Mouse (Mus musculus): Measurements from ENCODE around the gene Cxcr2. TPM values are rescaled to one million over a fixed set of nuclear protein-coding genes. Genes with fewer than 3 reads are reported as not detected.

Gene Cxcr2
- polyA plus RNA-seq, 1 experiment: not detected

GRCm38 (mm10) chr1:74190471-74190870 lies 36.7 kb downstream of the Cxcr2 start:
- TF ChIP-seq POLR2A (IDR thresholded peaks at IDR 0.05; ENCODE audit: control insufficient read depth, low read depth, low read length) (no peak), CTCF (IDR thresholded peaks at IDR 0.05; ENCODE audit: control insufficient read depth, insufficient read depth, insufficient replicate concordance, low read depth, low read length) (no peak)
- Histone ChIP-seq H3K27me3 (ENCODE audit: control insufficient read depth, insufficient read depth, low read length) (no peaks in the 10 kb centered on the region), H3K4me1 (ENCODE audit: control insufficient read depth, insufficient read depth, low read length) (no peaks in the 10 kb centered on the region)

DNA sequence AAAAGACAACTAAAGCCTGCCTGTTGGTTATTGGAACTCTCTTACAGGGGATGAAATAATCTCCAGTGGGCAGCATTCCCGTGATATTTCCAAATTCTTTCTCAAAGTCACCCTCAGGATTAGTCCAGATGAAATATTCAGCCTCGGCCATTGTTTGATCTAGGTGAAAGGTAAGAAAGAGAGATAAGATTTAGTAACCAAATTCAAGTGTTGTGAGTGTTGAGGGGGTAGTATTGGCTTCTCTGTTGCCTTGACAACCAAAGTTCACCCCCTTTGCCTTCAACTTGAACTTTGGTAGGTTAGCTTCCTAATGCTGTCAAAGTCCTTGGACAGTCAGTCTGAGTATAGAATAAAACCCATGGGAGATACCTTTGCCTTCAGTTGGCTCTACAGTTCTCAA lies 38.9 kb downstream of the Cxcr2 start:
- H3K4me1 ChIP-seq (ENCODE audit: control insufficient read depth, insufficient read depth, low read length): no peaks in the 10 kb centered on the region
- H3K4me3 ChIP-seq (ENCODE audit: control insufficient read depth, low read depth, low read length): no peak overlapping the region
- no peaks in the 10 kb centered on the region for H3K27me3 ChIP-seq (ENCODE audit: control insufficient read depth, insufficient read depth, low read length)
- TF ChIP-seq CTCF (IDR thresholded peaks at IDR 0.05; ENCODE audit: control insufficient read depth, insufficient read depth, insufficient replicate concordance, low read depth, low read length): no peak
- no peak for TF ChIP-seq POLR2A (IDR thresholded peaks at IDR 0.05; ENCODE audit: control insufficient read depth, low read depth, low read length)
- H3K27ac ChIP-seq (ENCODE audit: control insufficient read depth, insufficient read depth, low read depth, low read length): no peak overlapping the region
- H3K36me3 ChIP-seq (ENCODE audit: control insufficient read depth, insufficient read depth, low read length): no peaks in the 10 kb centered on the region

More at GRCm38 (mm10) chr1:74190471-74190870, 36.7 kb downstream of the Cxcr2 start:
- Histone ChIP-seq H3K4me3 (ENCODE audit: control insufficient read depth, low read depth, low read length) (no peak overlapping the region), H3K36me3 (ENCODE audit: control insufficient read depth, insufficient read depth, low read length) (no peaks in the 10 kb centered on the region), H3K27ac (ENCODE audit: control insufficient read depth, insufficient read depth, low read depth, low read length) (no peak overlapping the region)

DNA sequence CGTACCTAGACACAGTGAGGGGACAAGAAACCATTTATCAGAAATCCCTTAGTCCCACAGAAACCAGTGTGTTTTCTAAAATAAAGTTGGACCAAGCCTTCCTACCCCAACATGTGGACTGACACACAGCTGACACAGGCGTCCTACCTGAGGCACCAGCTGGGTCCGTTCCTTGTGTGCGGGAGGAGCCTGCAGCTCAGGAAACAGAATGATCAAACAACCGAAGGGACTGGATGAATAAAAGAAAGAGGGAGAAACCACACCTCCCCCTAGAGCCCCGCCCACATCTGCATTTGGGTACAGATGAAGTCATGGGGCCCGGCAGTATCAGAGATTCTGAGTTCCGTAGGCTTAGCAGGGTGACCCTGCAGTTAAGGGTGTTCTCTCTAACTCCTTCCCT lies 40.7 kb downstream of the Cxcr2 start, which contains the start of gene Cxcr1:
TSS of gene Cxcr1 (minus strand) at position 187 of the 400 bp plus-strand sequence.
- Histone ChIP-seq H3K36me3 (ENCODE audit: control insufficient read depth, insufficient read depth, low read length) (no peaks in the 10 kb centered on the region), H3K4me3 (ENCODE audit: control insufficient read depth, low read depth, low read length) (no peak within 1 kb of the TSS), H3K27me3 (ENCODE audit: control insufficient read depth, insufficient read depth, low read length) (no peaks in the 10 kb centered on the region), H3K4me1 (ENCODE audit: control insufficient read depth, insufficient read depth, low read length) (no peaks in the 10 kb centered on the region), H3K27ac (ENCODE audit: control insufficient read depth, insufficient read depth, low read depth, low read length) (no peak within 1 kb of the TSS)
- no peak for TF ChIP-seq CTCF (IDR thresholded peaks at IDR 0.05; ENCODE audit: control insufficient read depth, insufficient read depth, insufficient replicate concordance, low read depth, low read length)
- no peak for TF ChIP-seq POLR2A (IDR thresholded peaks at IDR 0.05; ENCODE audit: control insufficient read depth, low read depth, low read length)

- Histone ChIP-seq H3K27ac (ENCODE audit: control insufficient read depth, insufficient read depth, low read depth, low read length) (no peak overlapping the region), H3K27me3 (ENCODE audit: control insufficient read depth, insufficient read depth, low read length) (no peaks in the 10 kb centered on the region), H3K4me1 (ENCODE audit: control insufficient read depth, insufficient read depth, low read length) (no peaks in the 10 kb centered on the region), H3K36me3 (ENCODE audit: control insufficient read depth, insufficient read depth, low read length) (no peaks in the 10 kb centered on the region), H3K4me3 (ENCODE audit: control insufficient read depth, low read depth, low read length) (no peak overlapping the region)
- peak; percentile 70; the same call in 1 of the 2 replicates for TF ChIP-seq CTCF (IDR thresholded peaks at IDR 0.05; ENCODE audit: control insufficient read depth, insufficient read depth, insufficient replicate concordance, low read depth, low read length)
- TF ChIP-seq POLR2A (IDR thresholded peaks at IDR 0.05; ENCODE audit: control insufficient read depth, low read depth, low read length): no peak
Observed at GRCm38 (mm10) chr1:74195961-74196360, 42.2 kb downstream of the Cxcr2 start.

- Histone ChIP-seq H3K36me3 (ENCODE audit: control insufficient read depth, insufficient read depth, low read length) (no peaks in the 10 kb centered on the region), H3K4me1 (ENCODE audit: control insufficient read depth, insufficient read depth, low read length) (no peaks in the 10 kb centered on the region), H3K4me3 (ENCODE audit: control insufficient read depth, low read depth, low read length) (no peak overlapping the region), H3K27me3 (ENCODE audit: control insufficient read depth, insufficient read depth, low read length) (no peaks in the 10 kb centered on the region), H3K27ac (ENCODE audit: control insufficient read depth, insufficient read depth, low read depth, low read length) (no peak overlapping the region)
- TF ChIP-seq CTCF (IDR thresholded peaks at IDR 0.05; ENCODE audit: control insufficient read depth, insufficient read depth, insufficient replicate concordance, low read depth, low read length) (no peak), POLR2A (IDR thresholded peaks at IDR 0.05; ENCODE audit: control insufficient read depth, low read depth, low read length) (no peak)
Observed at GRCm38 (mm10) chr1:74196621-74197419, 43.0 kb downstream of the Cxcr2 start.

DNA sequence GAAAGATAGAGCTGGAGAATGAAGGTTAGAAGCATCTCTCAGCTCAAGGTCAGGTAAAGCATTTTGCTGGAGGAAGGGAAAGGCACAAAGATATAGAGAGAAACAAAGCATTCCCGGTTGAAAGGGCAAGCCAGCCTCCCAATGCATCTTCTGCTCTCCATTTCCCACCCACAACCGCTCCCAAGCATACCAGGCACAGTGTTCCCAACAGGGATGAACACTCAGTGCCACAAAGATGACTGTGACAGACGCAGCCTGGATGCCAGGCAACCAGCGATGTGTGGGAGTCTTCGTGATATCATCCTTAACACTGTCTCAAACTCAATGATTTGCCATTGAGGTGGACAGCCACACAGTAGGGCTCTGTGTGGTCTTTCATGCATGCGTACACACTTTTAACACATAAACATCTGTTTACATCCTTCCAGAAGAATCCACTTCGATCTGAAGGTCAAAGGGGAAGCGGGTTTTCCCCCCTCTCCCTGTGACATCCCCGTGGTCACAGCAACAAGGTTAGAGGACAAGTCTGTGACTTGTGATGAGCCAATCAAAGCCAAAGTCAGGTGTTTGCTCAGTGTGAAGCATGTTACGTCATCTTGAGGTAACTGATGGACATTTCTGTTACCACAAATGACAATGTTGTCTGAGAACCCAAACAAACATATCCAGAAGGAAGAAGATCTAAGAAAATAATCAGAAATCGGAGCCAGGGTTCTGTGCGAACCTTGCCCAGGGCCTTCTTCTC lies 44.1 kb downstream of the Cxcr2 start:
- H3K27me3 ChIP-seq (ENCODE audit: control insufficient read depth, insufficient read depth, low read length): no peaks in the 10 kb centered on the region
- H3K4me1 ChIP-seq (ENCODE audit: control insufficient read depth, insufficient read depth, low read length): no peaks in the 10 kb centered on the region
- H3K36me3 ChIP-seq (ENCODE audit: control insufficient read depth, insufficient read depth, low read length): no peaks in the 10 kb centered on the region
- no peak for TF ChIP-seq CTCF (IDR thresholded peaks at IDR 0.05; ENCODE audit: control insufficient read depth, insufficient read depth, insufficient replicate concordance, low read depth, low read length)
- no peak for TF ChIP-seq POLR2A (IDR thresholded peaks at IDR 0.05; ENCODE audit: control insufficient read depth, low read depth, low read length)
- H3K27ac ChIP-seq (ENCODE audit: control insufficient read depth, insufficient read depth, low read depth, low read length): no peak overlapping the region
- H3K4me3 ChIP-seq (ENCODE audit: control insufficient read depth, low read depth, low read length): no peak overlapping the region

DNA sequence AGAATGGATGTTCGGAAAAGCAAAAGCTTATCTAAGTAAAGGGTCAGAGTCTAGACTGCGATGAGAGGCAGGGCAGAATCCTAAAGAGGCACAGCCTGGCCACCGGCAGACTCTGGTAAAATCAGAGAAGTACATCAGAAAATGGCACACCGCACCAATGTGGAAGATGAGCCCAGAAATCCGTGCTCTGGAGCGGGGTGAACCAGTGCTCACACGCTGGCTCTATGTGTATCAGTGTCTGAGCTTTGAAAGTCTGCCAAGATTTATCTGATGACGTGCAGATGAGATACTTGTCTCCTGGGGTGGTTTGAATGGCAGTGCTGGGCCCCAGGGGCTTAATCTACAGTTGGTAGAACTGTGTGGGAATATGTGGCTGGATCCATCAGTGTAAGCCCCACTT lies 45.3 kb downstream of the Cxcr2 start:
- Histone ChIP-seq H3K27me3 (ENCODE audit: control insufficient read depth, insufficient read depth, low read length) (no peaks in the 10 kb centered on the region), H3K4me1 (ENCODE audit: control insufficient read depth, insufficient read depth, low read length) (no peaks in the 10 kb centered on the region), H3K4me3 (ENCODE audit: control insufficient read depth, low read depth, low read length) (no peak overlapping the region), H3K36me3 (ENCODE audit: control insufficient read depth, insufficient read depth, low read length) (no peaks in the 10 kb centered on the region), H3K27ac (ENCODE audit: control insufficient read depth, insufficient read depth, low read depth, low read length) (no peak overlapping the region)
- TF ChIP-seq CTCF (IDR thresholded peaks at IDR 0.05; ENCODE audit: control insufficient read depth, insufficient read depth, insufficient replicate concordance, low read depth, low read length): no peak
- no peak for TF ChIP-seq POLR2A (IDR thresholded peaks at IDR 0.05; ENCODE audit: control insufficient read depth, low read depth, low read length)

Data from testis, adult 2 months (tissue).